ENCODE assay signal across 28 mouse cellular contexts in genomic region chr11:118530313-118530712, GRCm38 (mm10). TPM values are rescaled to one million over a fixed set of nuclear protein-coding genes. Genes with fewer than 3 reads are reported as not detected.
DNase-seq lines count a peak whose midpoint lies in the region; ATAC-seq lines count a peak whose summit lies in the region.
"Had no signal": no experiment of that assay in that cellular context is flagged by ENCODE, and none has a peak within 500 bp of the region (broad histone marks: within the 10 kb centered on the region; RNA-seq: fewer than 3 reads in every experiment).

No protein-coding gene starts in this region.

- H3K9me3 ChIP-seq in hindbrain, embryonic 15.5 days = no peaks in the 10 kb centered on the region
- no peaks in the 10 kb centered on the region for H3K9me3 ChIP-seq in hindbrain, embryonic 11.5 days (ENCODE audit: control insufficient read depth, low read length)
- H3K9me3 ChIP-seq in embryonic facial prominence, embryonic 10.5 days = no peaks in the 10 kb centered on the region
- no peaks in the 10 kb centered on the region for H3K9me3 ChIP-seq in forebrain, embryonic 15.5 days
- H3K9me3 ChIP-seq in neural tube, embryonic 15.5 days (replicated peaks) = no peaks in the 10 kb centered on the region
- H3K9me3 ChIP-seq: embryonic facial prominence, embryonic 15.5 days; limb, embryonic 12.5 days; liver, embryonic 15.5 days; midbrain, embryonic 10.5 days; stomach, embryonic 15.5 days had no signal

- no peak overlapping the region for H3K4me3 ChIP-seq in hindbrain, embryonic 15.5 days
- H3K4me3 ChIP-seq in hindbrain, embryonic 11.5 days (ENCODE audit: low read depth, low read length) = no peak overlapping the region
- H3K4me3 ChIP-seq in embryonic facial prominence, embryonic 10.5 days = no peak overlapping the region
- H3K4me3 ChIP-seq in forebrain, embryonic 15.5 days = no peak overlapping the region
- no peak overlapping the region for H3K4me3 ChIP-seq in neural tube, embryonic 15.5 days (replicated peaks)
- H3K4me3 ChIP-seq: embryonic facial prominence, embryonic 15.5 days; gastrocnemius, adult 2 months; limb, embryonic 12.5 days; liver, embryonic 15.5 days; midbrain, embryonic 10.5 days; myocyte; stomach, embryonic 15.5 days had no signal

- H3K27ac ChIP-seq in hindbrain, embryonic 15.5 days (replicated peaks) = peak overlapping the region; percentile 65
- no peak overlapping the region for H3K27ac ChIP-seq in hindbrain, embryonic 11.5 days (ENCODE audit: low read depth, low read length)
- peak overlapping the region; percentile 48; the same call in 1 of the 2 replicates for H3K27ac ChIP-seq in embryonic facial prominence, embryonic 10.5 days (replicated peaks)
- H3K27ac ChIP-seq in forebrain, embryonic 15.5 days (replicated peaks) = peak overlapping the region; percentile 35; the same call in 1 of the 2 replicates
- H3K27ac ChIP-seq in neural tube, embryonic 15.5 days (replicated peaks) = peak overlapping the region; percentile 72
- H3K27ac ChIP-seq: embryonic facial prominence, embryonic 15.5 days; gastrocnemius, adult 2 months; limb, embryonic 12.5 days; liver, embryonic 15.5 days; stomach, embryonic 15.5 days had no signal

- H3K4me2 ChIP-seq in hindbrain, embryonic 15.5 days = no peak overlapping the region
- no peak overlapping the region for H3K4me2 ChIP-seq in hindbrain, embryonic 11.5 days (replicated peaks; ENCODE audit: low read depth, low read length)
- no peak overlapping the region for H3K4me2 ChIP-seq in forebrain, embryonic 15.5 days (replicated peaks)
- H3K4me2 ChIP-seq in neural tube, embryonic 15.5 days = no peak overlapping the region
- H3K4me2 ChIP-seq: embryonic facial prominence, embryonic 15.5 days; heart, embryonic 11.5 days; limb, embryonic 12.5 days; liver, embryonic 15.5 days; lung, embryonic 14.5 days; stomach, embryonic 15.5 days had no signal

- H3K27me3 ChIP-seq in hindbrain, embryonic 15.5 days = no peaks in the 10 kb centered on the region
- H3K27me3 ChIP-seq in hindbrain, embryonic 11.5 days (ENCODE audit: control insufficient read depth, insufficient read depth, low read length) = no peaks in the 10 kb centered on the region
- peaks cover 25% of the 10 kb centered on the region; the same call in 1 of the 2 replicates for H3K27me3 ChIP-seq in embryonic facial prominence, embryonic 10.5 days (replicated peaks; ENCODE audit: low read depth, poor library complexity, severe bottlenecking)
- H3K27me3 ChIP-seq in forebrain, embryonic 15.5 days = no peaks in the 10 kb centered on the region
- no peaks in the 10 kb centered on the region for H3K27me3 ChIP-seq in neural tube, embryonic 15.5 days (replicated peaks)

- 65% methylated on average over 8 of the region's 8 CpGs for WGBS in hindbrain, embryonic 15.5 days
- WGBS in hindbrain, embryonic 11.5 days = 88% methylated on average over 8 of the region's 8 CpGs
- WGBS in embryonic facial prominence, embryonic 10.5 days = 83% methylated on average over 8 of the region's 8 CpGs
- WGBS in forebrain, embryonic 15.5 days = 37% methylated on average over 8 of the region's 8 CpGs
- 70% methylated on average over 8 of the region's 8 CpGs for WGBS in neural tube, embryonic 15.5 days

- peaks cover 64% of the 10 kb centered on the region for H3K4me1 ChIP-seq in hindbrain, embryonic 15.5 days (replicated peaks)
- H3K4me1 ChIP-seq in hindbrain, embryonic 11.5 days (replicated peaks; ENCODE audit: control insufficient read depth, insufficient read depth, low read length) = no peaks in the 10 kb centered on the region; the same call in 1 of the 2 replicates
- peaks cover 35% of the 10 kb centered on the region for H3K4me1 ChIP-seq in embryonic facial prominence, embryonic 10.5 days
- peaks cover 19% of the 10 kb centered on the region for H3K4me1 ChIP-seq in forebrain, embryonic 15.5 days
- H3K4me1 ChIP-seq in neural tube, embryonic 15.5 days = peaks cover 85% of the 10 kb centered on the region
- H3K4me1 ChIP-seq: liver, embryonic 15.5 days had no signal

- no peak for DNase-seq in hindbrain, embryonic 11.5 days (ENCODE audit: low spot score)
- DNase-seq in embryonic facial prominence, embryonic 10.5 days (ENCODE audit: low spot score) = no peak
- DNase-seq in layer of hippocampus, adult 18-20 months (ENCODE audit: low spot score in 2 of 2) = no peak
- DNase-seq: adrenal gland, postnatal 25 days; B cell, adult 2 months; cerebellum, adult 18-20 months; cerebellum, postnatal 10 days; gastrocnemius, adult 2 months; gastrocnemius, postnatal 36 days; heart, adult 18-20 months; heart, postnatal 36 days; kidney, adult 11 months; kidney, postnatal 14 days; lung, embryonic 14.5 days; lung, postnatal 14 days; thymus, postnatal 14 days had no signal

- H3K9ac ChIP-seq in hindbrain, embryonic 15.5 days = no peak overlapping the region
- H3K9ac ChIP-seq in hindbrain, embryonic 11.5 days (ENCODE audit: low read depth, low read length) = no peak overlapping the region
- no peak overlapping the region for H3K9ac ChIP-seq in forebrain, embryonic 15.5 days (replicated peaks)
- 0 out of 2 replicates have a peak overlapping the region, but pooled peaks have one; percentile 17 for H3K9ac ChIP-seq in neural tube, embryonic 15.5 days (replicated peaks)
- H3K9ac ChIP-seq: embryonic facial prominence, embryonic 15.5 days; limb, embryonic 12.5 days; liver, embryonic 15.5 days; lung, embryonic 14.5 days; stomach, embryonic 15.5 days had no signal

- ATAC-seq in hindbrain, embryonic 15.5 days (ENCODE audit: low FRiP score, low read depth) = 0 out of 2 replicates have a peak, but pooled peaks have one; percentile 4
- ATAC-seq in hindbrain, embryonic 11.5 days (ENCODE audit: low FRiP score) = no peak
- ATAC-seq in forebrain, embryonic 15.5 days (replicated peaks) = no peak
- ATAC-seq in neural tube, embryonic 15.5 days (ENCODE audit: low FRiP score) = peak; percentile 25; the same call in 1 of the 2 replicates
- no peak for ATAC-seq in frontal cortex, adult (ENCODE audit: low TSS enrichment)
- ATAC-seq: inflammation-experienced regulatory T-cells, adult 6 months had no signal

- H3K36me3 ChIP-seq in hindbrain, embryonic 15.5 days = no peaks in the 10 kb centered on the region
- no peaks in the 10 kb centered on the region for H3K36me3 ChIP-seq in hindbrain, embryonic 11.5 days (ENCODE audit: control insufficient read depth, insufficient read depth, low read length)
- no peaks in the 10 kb centered on the region for H3K36me3 ChIP-seq in embryonic facial prominence, embryonic 10.5 days (replicated peaks)
- no peaks in the 10 kb centered on the region for H3K36me3 ChIP-seq in forebrain, embryonic 15.5 days
- no peaks in the 10 kb centered on the region for H3K36me3 ChIP-seq in neural tube, embryonic 15.5 days
- H3K36me3 ChIP-seq: embryonic facial prominence, embryonic 15.5 days; limb, embryonic 12.5 days; liver, embryonic 15.5 days; midbrain, embryonic 10.5 days; stomach, embryonic 15.5 days had no signal

RNA-seq across cellular contexts. Expression of gene Engase, which starts 53.7 kb away (rescaled TPM):
- 6.8 and 7.7 TPM in 2 replicates for polyA plus RNA-seq in hindbrain, embryonic 15.5 days (2015; fragmentation: Nextera tagmentation; extraction: Ambion mirVana)
- polyA plus RNA-seq in hindbrain, embryonic 11.5 days (2014; fragmentation: Nextera tagmentation; extraction: Ambion mirVana) = 4.7 and 4.8 TPM in 2 replicates
- polyA plus RNA-seq in embryonic facial prominence, embryonic 10.5 days (2016; fragmentation: Nextera tagmentation; extraction: Ambion mirVana) = 7.9 and 8.5 TPM in 2 replicates
- polyA plus RNA-seq in forebrain, embryonic 15.5 days (2015; fragmentation: Nextera tagmentation; extraction: Ambion mirVana) = 5.3 and 6.8 TPM in 2 replicates
- polyA plus RNA-seq in neural tube, embryonic 15.5 days (2015; fragmentation: Nextera tagmentation; extraction: Ambion mirVana) = 7.1 and 8.7 TPM in 2 replicates
- total RNA-seq in layer of hippocampus, adult 18-20 months (2021) = 10 to 100 TPM; 11.8 to 16.2 TPM

Comparison
In these comparisons a context has a peak if more than half of its experiments do, and no peak if none do; other contexts are left out.
1. ATAC-seq: peak in hindbrain, embryonic 15.5 days (single experiment) and neural tube, embryonic 15.5 days (single experiment); none in hindbrain, embryonic 11.5 days (single experiment), forebrain, embryonic 15.5 days (single experiment) and frontal cortex, adult (single experiment).